Mouse (Mus musculus) limb, embryonic 12.5 days (tissue): ENCODE results near the gene 3110009E18Rik. TPM values are rescaled to one million over a fixed set of nuclear protein-coding genes. Genes with fewer than 3 reads are reported as not detected.

Experiments used
- ATAC-seq: fragments of 200-750 bp; cut with Nextera tagmentation; 2 replicates; pipeline ENCODE4 v1.8.0; 2017; ENCODE audit warnings: low read depth, moderate TSS enrichment; ENCODE audit not compliant: insufficient number of reproducible peaks, insufficient read depth, low FRiP score, low TSS enrichment
- H3K27ac ChIP-seq: fragments of 300-500 bp; sonication (generic); 2 replicates; pipeline ENCODE4 v1.5.1; 2016; ENCODE audit warnings: mild to moderate bottlenecking, moderate library complexity
- H3K27me3 ChIP-seq: fragments of 300-500 bp; sonication (generic); 2 replicates; pipeline ENCODE4 v1.6.1; 2016; ENCODE audit warnings: mild to moderate bottlenecking, moderate library complexity
- H3K36me3 ChIP-seq: fragments of 300-500 bp; sonication (generic); 2 replicates; pipeline ENCODE4 v1.6.1; 2016; ENCODE audit warnings: mild to moderate bottlenecking, moderate library complexity
- H3K4me1 ChIP-seq: fragments of 300-500 bp; sonication (generic); replicated peaks from 2 replicates; pipeline ENCODE4 v1.6.1; 2016
- H3K4me2 ChIP-seq: fragments of 300-500 bp; sonication (generic); 2 replicates; pipeline ENCODE4 v1.6.1; 2016; ENCODE audit warnings: mild to moderate bottlenecking, moderate library complexity
- H3K4me3 ChIP-seq: fragments of 300-500 bp; sonication (generic); replicated peaks from 2 replicates; pipeline ENCODE4 v1.5.1; 2016; ENCODE audit warnings: mild to moderate bottlenecking
- H3K9ac ChIP-seq: fragments of 300-500 bp; sonication (generic); replicated peaks from 2 replicates; pipeline ENCODE4 v1.6.1; 2016; ENCODE audit warnings: mild to moderate bottlenecking, moderate library complexity
- H3K9me3 ChIP-seq: fragments of 300-500 bp; sonication (generic); 2 replicates; pipeline ENCODE4 v1.6.1; 2016; ENCODE audit warnings: mild to moderate bottlenecking, moderate library complexity
- WGBS: fragments of 180-500 bp; shearing (Covaris S2); methylation state at CpG from one replicate; pipeline ENCODE4 v1.1.7; 2016; 5-methylcytosine and 5-hydroxymethylcytosine counted together
- polyA plus RNA-seq: library from polyadenylated mRNA; unstranded; fragments of >200 nt; fragmentation: Nextera tagmentation; extraction: Ambion mirVana; gene quantifications from 2 replicates; pipeline ENCODE4 v1.2.1, GENCODE M21; 2016

The 3110009E18Rik gene
- polyA plus RNA-seq, 1 experiment from 2014 or later, result 19.3 TPM

DNA sequence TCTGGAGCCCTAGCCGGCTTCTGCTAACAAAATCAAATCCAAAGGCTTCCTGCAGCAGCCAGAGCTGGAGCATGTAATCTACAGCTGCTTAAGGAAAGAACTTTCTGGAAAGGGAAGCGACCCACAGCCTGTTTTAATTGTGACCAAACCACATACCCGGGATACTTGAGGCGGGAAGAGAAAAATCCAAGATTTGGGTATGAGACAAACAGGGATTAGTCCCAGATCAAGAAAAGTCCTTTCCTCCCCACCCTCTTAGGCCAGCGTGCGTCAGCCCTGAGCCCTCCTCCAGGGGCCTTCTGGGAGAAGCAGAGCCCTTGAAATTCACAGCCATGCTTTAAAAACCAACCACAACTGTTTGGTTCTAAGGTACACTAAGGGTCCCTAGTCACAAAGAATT lies 111.2 kb downstream of the 3110009E18Rik start:
- Histone ChIP-seq H3K9me3 (no peaks in the 10 kb centered on the region), H3K27me3 (no peaks in the 10 kb centered on the region), H3K4me3 (no peak overlapping the region), H3K4me2 (no peak overlapping the region), H3K36me3 (no peaks in the 10 kb centered on the region), H3K27ac (no peak overlapping the region), H3K4me1 (no peaks in the 10 kb centered on the region), H3K9ac (no peak overlapping the region)
- WGBS, result 67% methylated on average over 6 of the region's 6 CpGs
- ATAC-seq, result no peak

DNA sequence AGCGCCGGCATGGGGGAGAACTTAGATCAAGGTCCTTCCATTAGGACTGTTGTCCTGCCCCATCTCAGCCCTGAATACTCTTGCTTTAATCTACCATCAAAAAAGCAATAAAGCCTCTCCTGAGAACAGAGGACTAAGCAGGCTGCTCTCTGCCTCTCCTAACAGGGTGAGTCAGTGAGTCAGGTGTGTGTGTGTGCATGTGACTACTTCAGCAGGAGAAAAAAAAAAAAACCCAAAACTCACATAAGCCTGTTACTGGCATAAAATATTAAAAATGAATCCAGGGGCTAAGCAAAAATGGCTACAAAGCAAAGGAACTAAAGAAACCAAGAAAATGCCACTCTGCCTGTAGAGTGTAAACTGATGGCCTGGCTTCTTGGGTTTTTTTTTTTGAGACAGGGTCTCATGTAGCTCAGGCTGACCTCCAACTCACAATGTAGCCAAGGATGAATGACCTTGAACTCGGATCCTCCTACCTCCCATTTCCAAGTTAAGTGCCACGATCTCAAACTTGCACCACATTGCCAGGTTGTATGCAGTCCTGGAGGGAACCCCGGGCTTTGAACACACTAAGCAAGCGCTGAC lies 114.7 kb downstream of the 3110009E18Rik start:
- H3K4me2 ChIP-seq, result no peak overlapping the region
- H3K9me3 ChIP-seq, result no peaks in the 10 kb centered on the region
- H3K4me3 ChIP-seq, result no peak overlapping the region
- 92% methylated on average over 6 of the region's 6 CpGs for WGBS
- H3K27me3 ChIP-seq, result no peaks in the 10 kb centered on the region
- no peak for ATAC-seq
- no peak overlapping the region for H3K27ac ChIP-seq
- H3K36me3 ChIP-seq, result no peaks in the 10 kb centered on the region
- no peaks in the 10 kb centered on the region for H3K4me1 ChIP-seq
- H3K9ac ChIP-seq, result no peak overlapping the region

DNA sequence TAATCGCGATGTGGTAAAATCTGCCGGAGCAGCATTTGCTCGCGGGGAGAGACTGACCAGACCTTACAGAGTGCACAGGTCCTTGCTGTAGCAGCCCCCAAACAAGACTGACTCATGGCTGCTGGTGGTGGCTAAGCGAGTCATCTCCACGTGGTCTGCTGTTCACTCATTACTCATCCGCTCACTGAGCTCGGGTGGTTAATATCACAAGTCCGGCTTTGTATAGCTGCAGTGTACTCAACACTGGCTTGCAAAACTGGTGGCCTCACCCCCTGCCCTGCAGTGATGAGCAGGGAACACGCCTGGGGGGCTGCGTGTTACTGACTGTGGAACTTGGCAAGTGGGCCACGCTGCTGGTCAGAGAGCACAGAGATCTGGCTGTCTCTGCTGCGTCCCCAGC lies 115.4 kb downstream of the 3110009E18Rik start:
- Histone ChIP-seq H3K4me3 (no peak overlapping the region), H3K36me3 (no peaks in the 10 kb centered on the region), H3K4me1 (no peaks in the 10 kb centered on the region), H3K27ac (no peak overlapping the region), H3K27me3 (no peaks in the 10 kb centered on the region), H3K9ac (no peak overlapping the region), H3K9me3 (no peaks in the 10 kb centered on the region), H3K4me2 (no peak overlapping the region)
- no peak for ATAC-seq
- WGBS, result 87% methylated on average over 14 of the region's 14 CpGs

- Histone ChIP-seq H3K9me3 (no peaks in the 10 kb centered on the region), H3K4me1 (no peaks in the 10 kb centered on the region), H3K27ac (no peak overlapping the region), H3K27me3 (no peaks in the 10 kb centered on the region), H3K4me3 (no peak overlapping the region), H3K9ac (no peak overlapping the region), H3K4me2 (no peak overlapping the region), H3K36me3 (no peaks in the 10 kb centered on the region)
- WGBS, result 97% methylated on average over 1 of the region's 1 CpGs
- no peak for ATAC-seq
Measured at GRCm38 (mm10) chr1:120237068-120237467, 116.1 kb downstream of the 3110009E18Rik start.

Other genes starting within 250 kb of the 3110009E18Rik start
- gene Tmem177, start 208.0 kb upstream of the 3110009E18Rik start, polyA plus RNA-seq, result 6.9 and 8.5 TPM in 2 replicates
- gene Cfap221, start 124.0 kb upstream of the 3110009E18Rik start, polyA plus RNA-seq, result 0.11 and 0.23 TPM in 2 replicates
- 0.12 TPM in 1 of 2 replicates, not detected in the other for gene Sctr, start 114.3 kb upstream of the 3110009E18Rik start, polyA plus RNA-seq
- 2.6 and 3.9 TPM in 2 replicates for gene Tmem37, start 47.1 kb upstream of the 3110009E18Rik start, polyA plus RNA-seq
- gene Dbi, start 109 bp upstream of the 3110009E18Rik start, polyA plus RNA-seq, result 656 and 702 TPM in 2 replicates
- gene Steap3, start 151.5 kb downstream of the 3110009E18Rik start, polyA plus RNA-seq, result 3.8 and 3.9 TPM in 2 replicates
- gene C1ql2, start 219.4 kb downstream of the 3110009E18Rik start, polyA plus RNA-seq, result not detected in 2 replicates